Mouse (Mus musculus) liver, embryonic 13.5 days (tissue): Measurements from ENCODE around the gene Lipt2. TPM values are rescaled to one million over a fixed set of nuclear protein-coding genes. Genes with fewer than 3 reads are reported as not detected.

Experiments
- ATAC-seq: fragments of 200-750 bp; cut with Nextera tagmentation; 2 replicates; pipeline ENCODE4 v1.8.0; 2017; ENCODE audit warnings: low read depth, mild to moderate bottlenecking, moderate number of reproducible peaks, moderate library complexity
- DNase-seq: peaks from one replicate; pipeline ENCODE4 v3.0.0; 2022
- H3K27ac ChIP-seq: fragments of 300-500 bp; sonication (generic); 2 replicates; pipeline ENCODE4 v1.5.1; 2015; ENCODE audit warnings: moderate library complexity, mild to moderate bottlenecking, inconsistent platforms
- H3K27me3 ChIP-seq: fragments of 300-500 bp; sonication (generic); 2 replicates; pipeline ENCODE4 v1.6.1; 2015; ENCODE audit warnings: mild to moderate bottlenecking, inconsistent platforms
- H3K36me3 ChIP-seq: fragments of 300-500 bp; sonication (generic); 2 replicates; pipeline ENCODE4 v1.6.1; 2015; ENCODE audit warnings: mild to moderate bottlenecking, inconsistent platforms
- H3K4me1 ChIP-seq: fragments of 300-500 bp; sonication (generic); replicated peaks from 2 replicates; pipeline ENCODE4 v1.6.1; 2015; ENCODE audit warnings: inconsistent platforms
- H3K4me2 ChIP-seq: fragments of 300-500 bp; sonication (generic); 2 replicates; pipeline ENCODE4 v1.6.1; 2015; ENCODE audit warnings: inconsistent platforms, mild to moderate bottlenecking, moderate library complexity
- H3K4me3 ChIP-seq: fragments of 300-500 bp; sonication (generic); replicated peaks from 2 replicates; pipeline ENCODE4 v1.5.1; 2015; ENCODE audit warnings: mild to moderate bottlenecking, inconsistent platforms
- H3K9ac ChIP-seq: fragments of 300-500 bp; sonication (generic); 2 replicates; pipeline ENCODE4 v1.6.1; 2015; ENCODE audit warnings: mild to moderate bottlenecking, inconsistent platforms
- H3K9me3 ChIP-seq: fragments of 300-500 bp; sonication (generic); replicated peaks from 2 replicates; pipeline ENCODE4 v1.6.1; 2016; ENCODE audit warnings: inconsistent platforms
- WGBS: fragments of 180-500 bp; shearing (Covaris S2); methylation state at CpG from one replicate; pipeline ENCODE4 v1.1.7; 2015; ENCODE audit not compliant: insufficient replicate concordance; 5-methylcytosine and 5-hydroxymethylcytosine counted together
- polyA plus RNA-seq: library from polyadenylated mRNA; unstranded; fragments of >200 nt; fragmentation: Nextera tagmentation; extraction: Ambion mirVana; gene quantifications from 2 replicates; pipeline ENCODE4 v1.2.1, GENCODE M21; 2015

Gene Lipt2
- polyA plus RNA-seq, 1 experiment from 2014 or later = 7.0 TPM

- ATAC-seq = no peak
- no peaks in the 10 kb centered on the region for H3K9me3 ChIP-seq
- no peak overlapping the region for H3K27ac ChIP-seq
- no peaks in the 10 kb centered on the region for H3K36me3 ChIP-seq
- peaks cover 11% of the 10 kb centered on the region; the same call in 1 of the 2 replicates for H3K27me3 ChIP-seq
- no peak overlapping the region for H3K4me2 ChIP-seq
- H3K9ac ChIP-seq = no peak overlapping the region
- WGBS = 34% methylated on average over 4 of the region's 4 CpGs
- no peak overlapping the region for H3K4me3 ChIP-seq
- DNase-seq = no peak
- no peaks in the 10 kb centered on the region for H3K4me1 ChIP-seq
Measured at GRCm38 (mm10) chr7:100170756-100171155, 11.7 kb downstream of the Lipt2 start.

GRCm38 (mm10) chr7:100176269-100176668, 17.2 kb downstream of the Lipt2 start, which contains the start of gene Kcne3:
Gene Kcne3, plus strand, starts transcription at chr7:100176502.
- H3K4me2 ChIP-seq = no peak within 1 kb of the TSS
- H3K4me3 ChIP-seq = no peak within 1 kb of the TSS
- ATAC-seq = no peak
- peaks cover 60% of the 10 kb centered on the region for H3K27me3 ChIP-seq
- H3K27ac ChIP-seq = no peak within 1 kb of the TSS
- no peaks in the 10 kb centered on the region for H3K9me3 ChIP-seq
- no peak within 1 kb of the TSS for H3K9ac ChIP-seq
- peaks cover 36% of the 10 kb centered on the region for H3K4me1 ChIP-seq
- DNase-seq = no peak
- H3K36me3 ChIP-seq = no peaks in the 10 kb centered on the region
- 23% methylated on average over 3 of the region's 3 CpGs for WGBS

GRCm38 (mm10) chr7:100178016-100178890, 19.2 kb downstream of the Lipt2 start:
- H3K4me2 ChIP-seq = peak overlapping the region; percentile 64
- no peaks in the 10 kb centered on the region for H3K9me3 ChIP-seq
- ATAC-seq = peak; percentile 73
- WGBS = 7% methylated on average over 30 of the region's 30 CpGs
- H3K4me3 ChIP-seq = peak overlapping the region; percentile 39
- DNase-seq = peak; percentile 43
- peak overlapping the region; percentile 27; the same call in 1 of the 2 replicates for H3K9ac ChIP-seq
- H3K27ac ChIP-seq = no peak overlapping the region
- peaks cover 37% of the 10 kb centered on the region for H3K4me1 ChIP-seq
- H3K27me3 ChIP-seq = peaks cover 65% of the 10 kb centered on the region
- H3K36me3 ChIP-seq = no peaks in the 10 kb centered on the region

GRCm38 (mm10) chr7:100178891-100179233, 19.8 kb downstream of the Lipt2 start:
- Histone ChIP-seq H3K27ac (no peak overlapping the region), H3K4me1 (peaks cover 37% of the 10 kb centered on the region), H3K27me3 (peaks cover 62% of the 10 kb centered on the region), H3K4me3 (peak overlapping the region; percentile 39), H3K36me3 (no peaks in the 10 kb centered on the region), H3K9ac (peak overlapping the region; percentile 27; the same call in 1 of the 2 replicates), H3K4me2 (peak overlapping the region; percentile 64), H3K9me3 (no peaks in the 10 kb centered on the region)
- 2% methylated on average over 15 of the region's 15 CpGs for WGBS
- DNase-seq (peak; percentile 7), ATAC-seq (no peak)

GRCm38 (mm10) chr7:100179394-100179793, 20.3 kb downstream of the Lipt2 start:
- peak overlapping the region; percentile 51; the same call in 1 of the 2 replicates for H3K27ac ChIP-seq

GRCm38 (mm10) chr7:100179836-100180407, 20.8 kb downstream of the Lipt2 start:
- Histone ChIP-seq H3K9ac (peak overlapping the region; percentile 24; the same call in 1 of the 2 replicates), H3K4me1 (peaks cover 37% of the 10 kb centered on the region), H3K27ac (peak overlapping the region; percentile 51; the same call in 1 of the 2 replicates), H3K27me3 (peaks cover 61% of the 10 kb centered on the region), H3K9me3 (no peaks in the 10 kb centered on the region), H3K36me3 (no peaks in the 10 kb centered on the region), H3K4me2 (peak overlapping the region; percentile 64), H3K4me3 (0 out of 2 replicates have a peak overlapping the region, but pooled peaks have one; percentile 7)
- DNase-seq = no peak
- no peak for ATAC-seq
- 31% methylated on average over 7 of the region's 7 CpGs for WGBS

More at GRCm38 (mm10) chr7:100179394-100179793, 20.3 kb downstream of the Lipt2 start:
- H3K36me3 ChIP-seq = no peaks in the 10 kb centered on the region
- DNase-seq (peak; percentile 46), ATAC-seq (peak; percentile 75)
- H3K27me3 ChIP-seq = peaks cover 61% of the 10 kb centered on the region
- H3K4me3 ChIP-seq = peak overlapping the region; percentile 39
- WGBS = 8% methylated on average over 7 of the region's 7 CpGs
- peak overlapping the region; percentile 24; the same call in 1 of the 2 replicates for H3K9ac ChIP-seq
- peaks cover 37% of the 10 kb centered on the region for H3K4me1 ChIP-seq
- peak overlapping the region; percentile 64 for H3K4me2 ChIP-seq
- H3K9me3 ChIP-seq = no peaks in the 10 kb centered on the region

- no peak overlapping the region for H3K4me3 ChIP-seq
- H3K36me3 ChIP-seq = no peaks in the 10 kb centered on the region
- WGBS = 76% methylated on average over 2 of the region's 2 CpGs
- H3K27me3 ChIP-seq = peaks cover 53% of the 10 kb centered on the region
- H3K27ac ChIP-seq = no peak overlapping the region
- H3K4me2 ChIP-seq = no peak overlapping the region
- no peak for DNase-seq
- no peaks in the 10 kb centered on the region for H3K9me3 ChIP-seq
- ATAC-seq = no peak
- no peak overlapping the region for H3K9ac ChIP-seq
- H3K4me1 ChIP-seq = peaks cover 37% of the 10 kb centered on the region
Measured at GRCm38 (mm10) chr7:100181176-100181575, 22.1 kb downstream of the Lipt2 start.

DNA sequence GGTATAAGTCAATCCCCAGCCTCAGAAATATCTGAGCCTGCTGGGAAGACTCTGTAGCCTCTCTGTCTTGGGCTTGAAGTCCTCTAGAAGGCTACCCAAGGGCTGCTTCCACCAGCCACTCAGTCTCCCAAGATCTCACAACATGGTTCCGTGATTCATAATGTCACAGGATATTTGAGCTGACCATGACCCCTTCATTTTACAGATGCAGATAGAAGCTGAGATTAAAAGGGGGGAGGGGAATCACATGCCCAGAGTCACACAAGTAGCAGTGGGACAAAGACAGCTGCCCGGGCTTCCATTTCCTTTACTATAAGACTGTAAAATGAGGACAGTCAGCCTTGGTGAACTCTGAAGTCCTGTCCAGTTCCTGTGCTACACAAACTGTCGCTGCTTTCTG, 22.5 kb downstream of the Lipt2 start:
- H3K4me1 ChIP-seq = peaks cover 37% of the 10 kb centered on the region
- no peak for DNase-seq
- no peak overlapping the region for H3K4me3 ChIP-seq
- WGBS = 58% methylated on average over 3 of the region's 3 CpGs
- peaks cover 53% of the 10 kb centered on the region for H3K27me3 ChIP-seq
- no peak overlapping the region for H3K4me2 ChIP-seq
- no peaks in the 10 kb centered on the region for H3K9me3 ChIP-seq
- no peaks in the 10 kb centered on the region for H3K36me3 ChIP-seq
- H3K9ac ChIP-seq = no peak overlapping the region
- H3K27ac ChIP-seq = no peak overlapping the region
- ATAC-seq = no peak

DNA sequence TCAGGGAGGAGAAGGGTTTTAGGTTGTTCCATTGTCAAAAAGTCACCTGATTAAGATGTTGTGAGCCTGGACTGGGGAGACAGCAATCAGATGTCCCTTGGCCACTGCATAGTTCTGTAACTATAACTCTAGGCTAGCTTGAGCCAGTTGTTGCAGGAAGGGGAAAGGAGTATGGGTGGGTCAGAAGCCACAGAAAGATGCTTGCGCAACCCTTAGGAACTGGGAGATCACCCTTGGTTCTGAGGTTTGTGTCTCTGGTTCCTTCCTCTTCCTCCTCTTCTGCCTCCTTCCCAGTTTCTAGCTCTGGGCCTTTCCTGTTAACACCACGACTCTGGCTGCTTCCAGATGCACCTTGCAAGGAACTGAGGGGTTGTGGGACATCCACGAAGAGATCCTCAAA, 23.3 kb downstream of the Lipt2 start:
- Histone ChIP-seq H3K27ac (no peak overlapping the region), H3K9me3 (no peaks in the 10 kb centered on the region), H3K27me3 (peaks cover 45% of the 10 kb centered on the region), H3K4me2 (no peak overlapping the region), H3K9ac (no peak overlapping the region), H3K4me1 (peaks cover 37% of the 10 kb centered on the region), H3K36me3 (no peaks in the 10 kb centered on the region), H3K4me3 (no peak overlapping the region)
- WGBS = 35% methylated on average over 3 of the region's 3 CpGs
- DNase-seq = no peak
- ATAC-seq = no peak

GRCm38 (mm10) chr7:100187601-100188000, 28.5 kb downstream of the Lipt2 start:
- Histone ChIP-seq H3K9me3 (no peaks in the 10 kb centered on the region), H3K4me1 (no peaks in the 10 kb centered on the region), H3K4me2 (no peak overlapping the region), H3K36me3 (no peaks in the 10 kb centered on the region), H3K27me3 (peaks cover 22% of the 10 kb centered on the region), H3K9ac (no peak overlapping the region), H3K4me3 (no peak overlapping the region), H3K27ac (no peak overlapping the region)
- DNase-seq (peak; percentile 11), ATAC-seq (no peak)
- 16% methylated on average over 7 of the region's 7 CpGs for WGBS

- WGBS = 45% methylated on average over 4 of the region's 4 CpGs
- no peak overlapping the region for H3K9ac ChIP-seq
- peaks cover 20% of the 10 kb centered on the region for H3K27me3 ChIP-seq
- H3K27ac ChIP-seq = no peak overlapping the region
- H3K36me3 ChIP-seq = no peaks in the 10 kb centered on the region
- ATAC-seq = no peak
- no peak overlapping the region for H3K4me3 ChIP-seq
- H3K4me2 ChIP-seq = no peak overlapping the region
- no peaks in the 10 kb centered on the region for H3K9me3 ChIP-seq
- no peak for DNase-seq
- no peaks in the 10 kb centered on the region for H3K4me1 ChIP-seq
Measured at GRCm38 (mm10) chr7:100190167-100190566, 31.1 kb downstream of the Lipt2 start.
